Mouse (Mus musculus) spleen, adult 2 months (tissue): ENCODE measurements at regions not wholly inside any gene's neighbourhood (a gene's known extent, or its start where the extent isn't known, plus 50 kb on each side); places are given as distances from the start of the nearest gene placed in this dataset.

Experiments
- CTCF ChIP-seq: fragments of 200-500 bp; IDR thresholded peaks from 2 replicates; pipeline ENCODE4 v1.5.1; 2011; ENCODE audit warnings: mild to moderate bottlenecking, inconsistent platforms; ENCODE audit not compliant: insufficient read depth, insufficient read length, insufficient replicate concordance; ENCODE audit errors: extremely low read depth
- POLR2A ChIP-seq: fragments of 200-500 bp; IDR thresholded peaks from 2 replicates; pipeline ENCODE4 v1.6.1; 2011; ENCODE audit warnings: low read depth, low read length, inconsistent platforms

- TF ChIP-seq CTCF (no peak), POLR2A (no peak)
Measured at GRCm38 (mm10) chr1:56403351-56403750, 233.9 kb downstream of the Hsfy2 start.
